Mouse (Mus musculus) MEL (cell line): ENCODE results near the gene Mprip.

ENCODE experiments used
- CHD2 ChIP-seq: IDR thresholded peaks from 2 replicates; pipeline ENCODE4 v1.6.1; 2011; ENCODE audit warnings: low read length, improper control_type of control experiment
- GATA1 ChIP-seq: IDR thresholded peaks from 2 replicates; pipeline ENCODE4 v1.6.1; 2011; ENCODE audit warnings: low read depth, low read length, improper control_type of control experiment
- POLR2A ChIP-seq, 2 experiments: IDR thresholded peaks; 2 replicates each; pipeline ENCODE4 v1.6.1; 2011 to 2012; ENCODE audit warnings: low read length in 2 of 2, mild to moderate bottlenecking in 2 of 2, control low read depth in 1 of 2, improper control_type of control experiment in 1 of 2, low read depth in 1 of 2, moderate library complexity in 1 of 2; ENCODE audit not compliant: control insufficient read depth in 1 of 2, insufficient read depth in 1 of 2, poor library complexity in 1 of 2
- TAL1 ChIP-seq: IDR thresholded peaks from 2 replicates; pipeline ENCODE4 v1.6.1; 2012; ENCODE audit warnings: mild to moderate bottlenecking, inconsistent platforms, low read length, moderate library complexity, mixed read lengths

DNA sequence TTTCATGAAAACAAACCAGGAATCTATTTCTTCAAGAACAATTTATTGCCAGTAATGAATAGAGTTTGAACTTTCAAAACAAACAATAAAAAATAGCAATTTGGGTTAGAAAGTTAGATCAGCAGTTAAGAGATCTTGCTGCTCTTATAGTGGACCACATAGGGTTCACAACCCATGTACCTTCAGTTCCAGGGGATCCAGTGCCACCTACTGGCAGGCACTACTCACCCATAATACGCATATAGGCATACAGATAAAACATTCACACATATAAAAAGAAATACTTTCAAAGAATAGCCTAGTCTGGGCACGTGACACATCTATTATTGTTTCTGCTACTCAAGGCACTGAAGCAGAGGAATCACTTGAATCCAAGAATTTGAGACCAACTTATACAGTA lies 85.5 kb downstream of the Mprip start:
- TF ChIP-seq GATA1 (no peak; the same call in 1 of the 2 replicates), POLR2A (IDR thresholded peaks at IDR 0.05; ENCODE audit: control insufficient read depth in 1 of 2, insufficient read depth in 1 of 2, low read depth in 1 of 2, low read length in 2 of 2, poor library complexity in 1 of 2) (no peak), CHD2 (no peak), TAL1 (no peak)
